Mouse (Mus musculus) heart, postnatal 0 days (tissue): ENCODE measurements around the gene Ntng2.

ENCODE experiments used
- CTCF ChIP-seq: IDR thresholded peaks from 2 replicates; pipeline ENCODE4 v1.5.1; 2016; ENCODE audit warnings: antibody characterized with exemption, control low read depth, low read depth
- EP300 ChIP-seq: IDR thresholded peaks from 2 replicates; pipeline ENCODE4 v1.6.1; 2016; ENCODE audit warnings: antibody characterized with exemption, low read depth

DNA sequence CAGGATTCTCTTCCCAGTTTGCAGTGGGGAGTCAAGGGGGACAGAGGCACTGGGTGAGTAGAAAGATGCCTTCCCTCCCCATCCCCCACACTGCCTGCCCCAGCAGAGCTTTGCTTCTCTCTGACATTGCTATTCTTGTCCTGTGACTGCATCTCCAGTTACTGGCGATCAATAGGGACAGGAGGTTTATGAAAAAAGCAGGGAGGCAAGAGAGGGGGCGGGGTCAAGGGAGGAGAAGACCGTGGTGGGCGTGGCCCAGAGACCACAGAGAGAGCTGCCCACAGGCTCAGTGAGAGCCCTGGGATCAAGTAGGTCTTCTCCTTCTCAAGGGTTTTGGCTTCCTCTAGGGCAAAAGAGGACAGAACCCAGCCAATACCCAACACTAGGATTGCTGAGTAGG lies 30.5 kb downstream of the Ntng2 start:
- TF ChIP-seq CTCF (no peak), EP300 (no peak)
